Mouse (Mus musculus): ENCODE measurements around the gene Socs5. TPM values are rescaled to one million over a fixed set of nuclear protein-coding genes. Genes with fewer than 3 reads are reported as not detected.
A peak's percentile ranks its signal among the peaks of the same experiment; 100 is the strongest.

The Socs5 gene
- polyA plus RNA-seq, 1 experiment from 2014 or later: 7.4 TPM

- DNase-seq (ENCODE audit: extremely low spot score, low spot score): no peak
- 88% methylated on average over 7 of the region's 7 CpGs for WGBS
- no peaks in the 10 kb centered on the region for H3K4me1 ChIP-seq
Measured at GRCm38 (mm10) chr17:87089296-87089695, 18.2 kb upstream of the Socs5 start.

GRCm38 (mm10) chr17:87093061-87093460 lies 14.4 kb upstream of the Socs5 start:
- no peak for DNase-seq (ENCODE audit: extremely low spot score, low spot score)
- Histone ChIP-seq H3K9me3 (no peaks in the 10 kb centered on the region), H3K4me1 (no peaks in the 10 kb centered on the region), H3K4me3 (no peak overlapping the region), H3K27ac (no peak overlapping the region), H3K27me3 (ENCODE audit: poor library complexity, severe bottlenecking) (no peaks in the 10 kb centered on the region), H3K36me3 (replicated peaks) (no peaks in the 10 kb centered on the region)
- 86% methylated on average over 5 of the region's 5 CpGs for WGBS

More at GRCm38 (mm10) chr17:87089296-87089695, 18.2 kb upstream of the Socs5 start:
- H3K27ac ChIP-seq: no peak overlapping the region
- H3K36me3 ChIP-seq (replicated peaks): no peaks in the 10 kb centered on the region
- H3K27me3 ChIP-seq (ENCODE audit: poor library complexity, severe bottlenecking): no peaks in the 10 kb centered on the region
- H3K4me3 ChIP-seq: no peak overlapping the region
- no peaks in the 10 kb centered on the region for H3K9me3 ChIP-seq

GRCm38 (mm10) chr17:87096951-87097350 lies 10.5 kb upstream of the Socs5 start:
- Histone ChIP-seq H3K27me3 (ENCODE audit: poor library complexity, severe bottlenecking) (no peaks in the 10 kb centered on the region), H3K27ac (no peak overlapping the region), H3K36me3 (replicated peaks) (no peaks in the 10 kb centered on the region), H3K4me1 (no peaks in the 10 kb centered on the region), H3K9me3 (no peaks in the 10 kb centered on the region), H3K4me3 (no peak overlapping the region)
- DNase-seq (ENCODE audit: extremely low spot score, low spot score): no peak
- WGBS: 84% methylated on average over 2 of the region's 2 CpGs

- H3K4me3 ChIP-seq: no peak overlapping the region
- H3K27me3 ChIP-seq (ENCODE audit: poor library complexity, severe bottlenecking): no peaks in the 10 kb centered on the region
- H3K27ac ChIP-seq: no peak overlapping the region
- H3K4me1 ChIP-seq: no peaks in the 10 kb centered on the region
- 91% methylated on average over 5 of the region's 5 CpGs for WGBS
- no peaks in the 10 kb centered on the region for H3K9me3 ChIP-seq
- H3K36me3 ChIP-seq (replicated peaks): no peaks in the 10 kb centered on the region
- no peak for DNase-seq (ENCODE audit: extremely low spot score, low spot score)
Measured at GRCm38 (mm10) chr17:87097576-87097975, 9.9 kb upstream of the Socs5 start.

- H3K27me3 ChIP-seq (ENCODE audit: poor library complexity, severe bottlenecking): peaks cover 7% of the 10 kb centered on the region
- no peak overlapping the region for H3K27ac ChIP-seq
- 76% methylated on average over 4 of the region's 4 CpGs for WGBS
- DNase-seq (ENCODE audit: extremely low spot score, low spot score): no peak
- H3K9me3 ChIP-seq: peaks cover 5% of the 10 kb centered on the region
- peaks cover 1% of the 10 kb centered on the region for H3K4me1 ChIP-seq
- H3K36me3 ChIP-seq (replicated peaks): no peaks in the 10 kb centered on the region
- no peak overlapping the region for H3K4me3 ChIP-seq
Measured at GRCm38 (mm10) chr17:87100947-87101346, 6.5 kb upstream of the Socs5 start.

- peaks cover 8% of the 10 kb centered on the region for H3K27me3 ChIP-seq (ENCODE audit: poor library complexity, severe bottlenecking)
- peaks cover 5% of the 10 kb centered on the region for H3K9me3 ChIP-seq
- DNase-seq (ENCODE audit: extremely low spot score, low spot score): no peak
- no peak overlapping the region for H3K27ac ChIP-seq
- no peaks in the 10 kb centered on the region for H3K36me3 ChIP-seq (replicated peaks)
- H3K4me1 ChIP-seq: peaks cover 10% of the 10 kb centered on the region
- H3K4me3 ChIP-seq: no peak overlapping the region
- WGBS: 87% methylated on average over 8 of the region's 8 CpGs
Measured at GRCm38 (mm10) chr17:87102636-87103035, 4.8 kb upstream of the Socs5 start.

- 77% methylated on average over 5 of the region's 5 CpGs for WGBS
Measured at GRCm38 (mm10) chr17:87103060-87103459, 4.4 kb upstream of the Socs5 start.

GRCm38 (mm10) chr17:87104276-87104675 lies 3.2 kb upstream of the Socs5 start:
- H3K27ac ChIP-seq: no peak overlapping the region
- peaks cover 5% of the 10 kb centered on the region for H3K9me3 ChIP-seq
- H3K27me3 ChIP-seq (ENCODE audit: poor library complexity, severe bottlenecking): peaks cover 17% of the 10 kb centered on the region
- no peaks in the 10 kb centered on the region for H3K36me3 ChIP-seq (replicated peaks)
- H3K4me3 ChIP-seq: no peak overlapping the region
- WGBS: 90% methylated on average over 4 of the region's 4 CpGs
- no peak for DNase-seq (ENCODE audit: extremely low spot score, low spot score)
- H3K4me1 ChIP-seq: peaks cover 23% of the 10 kb centered on the region

More at GRCm38 (mm10) chr17:87103060-87103459, 4.4 kb upstream of the Socs5 start:
- Histone ChIP-seq H3K4me1 (peaks cover 12% of the 10 kb centered on the region), H3K27me3 (ENCODE audit: poor library complexity, severe bottlenecking) (peaks cover 8% of the 10 kb centered on the region), H3K4me3 (no peak overlapping the region), H3K27ac (no peak overlapping the region), H3K9me3 (peaks cover 5% of the 10 kb centered on the region), H3K36me3 (replicated peaks) (no peaks in the 10 kb centered on the region)
- no peak for DNase-seq (ENCODE audit: extremely low spot score, low spot score)

GRCm38 (mm10) chr17:87105941-87106340 lies 1.5 kb upstream of the Socs5 start:
- H3K27me3 ChIP-seq (ENCODE audit: poor library complexity, severe bottlenecking): peaks cover 18% of the 10 kb centered on the region
- H3K36me3 ChIP-seq (replicated peaks): no peaks in the 10 kb centered on the region
- no peak for DNase-seq (ENCODE audit: extremely low spot score, low spot score)
- H3K9me3 ChIP-seq: peaks cover 5% of the 10 kb centered on the region
- 89% methylated on average over 7 of the region's 7 CpGs for WGBS
- peaks cover 27% of the 10 kb centered on the region for H3K4me1 ChIP-seq
- peak overlapping the region; percentile 94 for H3K27ac ChIP-seq
- H3K4me3 ChIP-seq: peak overlapping the region; percentile 95; the same call in 1 of the 2 replicates

- WGBS: 1% methylated on average over 50 of the region's 51 CpGs
- peak overlapping the region; percentile 94 for H3K27ac ChIP-seq
- peaks cover 27% of the 10 kb centered on the region for H3K4me1 ChIP-seq
- DNase-seq (ENCODE audit: extremely low spot score, low spot score): peak; percentile 98
- peaks cover 18% of the 10 kb centered on the region for H3K27me3 ChIP-seq (ENCODE audit: poor library complexity, severe bottlenecking)
- H3K4me3 ChIP-seq: peak overlapping the region; percentile 95
- H3K36me3 ChIP-seq (replicated peaks): no peaks in the 10 kb centered on the region
- peaks cover 5% of the 10 kb centered on the region for H3K9me3 ChIP-seq
Measured at GRCm38 (mm10) chr17:87106691-87107523, 572 bp upstream of the Socs5 start.

- Histone ChIP-seq H3K36me3 (replicated peaks) (no peaks in the 10 kb centered on the region), H3K4me1 (peaks cover 31% of the 10 kb centered on the region), H3K27ac (no peak overlapping the region), H3K9me3 (no peaks in the 10 kb centered on the region), H3K27me3 (ENCODE audit: poor library complexity, severe bottlenecking) (peaks cover 18% of the 10 kb centered on the region), H3K4me3 (peak overlapping the region; percentile 95)
- whole genome bisulfite sequencing: 48% methylated on average over 13 of the region's 13 CpGs
- no peak for DNase-seq (ENCODE audit: extremely low spot score, low spot score)
Measured at GRCm38 (mm10) chr17:87108507-87109292, 1.2 kb downstream of the Socs5 start.

GRCm38 (mm10) chr17:87109504-87109903 lies 2.0 kb downstream of the Socs5 start:
- no peak for DNase-seq (ENCODE audit: extremely low spot score, low spot score)
- H3K27me3 ChIP-seq (ENCODE audit: poor library complexity, severe bottlenecking): peaks cover 18% of the 10 kb centered on the region
- no peak overlapping the region for H3K27ac ChIP-seq
- no peaks in the 10 kb centered on the region for H3K36me3 ChIP-seq (replicated peaks)
- no peak overlapping the region for H3K4me3 ChIP-seq
- no peaks in the 10 kb centered on the region for H3K9me3 ChIP-seq
- WGBS: 88% methylated on average over 7 of the region's 7 CpGs
- peaks cover 31% of the 10 kb centered on the region for H3K4me1 ChIP-seq
